Mouse (Mus musculus): ENCODE data around the gene Ptgr1.

Gene Ptgr1

DNA sequence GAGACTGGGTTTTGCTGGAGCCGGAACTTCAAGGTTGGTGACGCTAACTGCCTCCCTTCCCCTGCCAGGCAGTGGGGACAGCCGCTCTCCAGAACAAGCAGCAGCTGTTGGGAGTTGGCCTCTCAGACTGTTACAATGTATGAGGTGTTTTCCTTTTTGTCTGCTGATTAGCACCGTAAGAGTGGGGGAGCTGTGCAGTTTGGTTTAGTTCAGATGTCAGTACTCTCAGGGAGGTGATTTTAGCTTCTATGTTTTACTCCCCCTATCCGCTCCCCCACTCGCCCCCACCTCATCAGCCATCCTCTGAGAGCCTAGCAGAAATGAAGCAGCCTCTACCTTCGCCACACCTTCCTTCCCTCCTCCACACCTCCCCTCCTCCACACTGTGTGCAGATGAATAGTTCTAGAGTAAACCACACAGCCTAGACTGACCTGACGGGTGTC is 8.4 kb upstream of the Ptgr1 start:
- in situ Hi-C loops (cut with MboI; ENCODE audit: low pct_unique_long_range_greater_than_20kb in 1 of 2, low sequenced_read_pairs in 2 of 2, unreplicated experiment in 1 of 2), result no loop called here

DNA sequence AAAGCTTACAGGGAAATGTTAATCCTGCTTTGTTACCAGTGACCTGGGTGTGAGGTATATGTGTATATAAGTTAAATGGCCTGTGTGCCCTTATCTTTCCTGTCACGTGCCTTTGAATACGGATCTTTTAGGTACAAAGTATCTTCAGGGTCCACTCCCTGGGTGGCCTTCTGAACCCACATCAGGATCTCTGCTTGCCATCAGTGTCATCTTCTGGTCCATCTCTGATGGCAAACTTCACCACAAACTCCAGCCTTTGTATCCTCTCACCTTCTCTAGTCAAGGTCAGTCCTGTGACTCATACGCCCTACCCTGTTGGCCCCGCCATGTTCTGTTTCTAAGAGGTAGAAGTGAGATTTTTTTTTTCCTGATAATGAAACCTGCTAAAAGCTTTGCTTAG is 7.8 kb upstream of the Ptgr1 start, which contains the start of gene Dnajc25:
Gene Dnajc25 (plus strand): TSS at position 301 of the 400 bp plus-strand sequence.
- in situ Hi-C loops (cut with MboI; ENCODE audit: low pct_unique_long_range_greater_than_20kb in 1 of 2, low sequenced_read_pairs in 2 of 2, unreplicated experiment in 1 of 2), result no loop called here

DNA sequence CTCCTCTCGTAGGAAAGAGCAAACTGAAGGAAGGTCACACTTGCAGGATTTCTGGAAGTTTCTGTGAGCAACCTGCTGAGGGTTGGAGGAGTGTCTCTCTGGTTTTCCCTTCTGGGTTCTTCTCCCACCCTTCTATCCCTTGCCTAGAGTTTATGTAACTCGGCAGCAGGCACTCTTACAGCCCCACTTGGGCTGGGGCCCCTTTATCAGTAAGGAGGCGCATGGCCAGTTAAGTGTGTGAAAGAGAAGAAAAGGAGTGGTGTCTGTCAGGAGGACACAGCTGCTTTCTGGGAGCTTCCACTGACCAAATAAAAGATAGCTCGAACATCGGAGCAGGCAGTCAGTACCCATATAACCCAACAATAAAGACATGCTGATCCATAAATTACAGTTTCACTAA is 5.3 kb upstream of the Ptgr1 start:
- in situ Hi-C loops (cut with MboI; ENCODE audit: low pct_unique_long_range_greater_than_20kb in 1 of 2, low sequenced_read_pairs in 2 of 2, unreplicated experiment in 1 of 2), result no loop called here

DNA sequence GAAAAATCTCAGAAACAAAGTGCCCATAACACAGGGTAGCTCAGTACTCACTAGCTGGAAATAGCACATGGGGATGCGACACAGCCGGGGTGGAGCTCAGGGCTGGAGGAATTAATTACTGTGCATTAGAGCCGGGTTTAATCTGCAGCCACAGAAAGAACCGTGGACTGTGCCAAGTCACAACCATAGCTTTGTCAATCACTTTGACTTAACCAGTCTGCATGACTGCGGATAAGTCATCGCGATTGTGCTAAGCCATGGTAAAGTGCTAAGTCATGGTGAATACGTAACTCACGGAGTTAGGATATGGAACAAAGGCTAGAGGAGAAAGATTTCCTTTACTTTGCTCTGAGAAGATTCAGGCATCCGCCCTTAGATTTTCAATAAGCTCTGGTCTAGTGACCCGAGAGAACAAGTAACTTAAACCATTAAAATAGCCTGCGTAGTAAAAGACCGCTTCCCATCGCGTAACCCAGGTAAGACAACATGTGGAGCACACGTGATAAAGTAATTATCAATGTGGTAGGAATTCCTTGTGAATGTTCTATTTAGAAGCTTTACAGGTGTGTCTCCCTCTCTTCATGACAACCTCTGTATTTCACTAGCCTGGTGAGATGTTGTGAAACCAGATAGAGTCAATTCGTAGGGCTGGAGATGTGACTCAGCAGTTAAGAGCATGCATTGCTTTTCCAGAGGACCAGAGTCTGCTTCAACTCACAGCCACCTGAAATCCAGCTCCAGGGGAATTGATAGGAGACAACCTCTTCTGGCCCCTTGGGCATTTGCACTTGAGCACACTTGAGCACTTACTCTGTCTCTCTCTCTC is 3.9 kb upstream of the Ptgr1 start:
- in situ Hi-C loops (cut with MboI; ENCODE audit: low pct_unique_long_range_greater_than_20kb in 1 of 2, low sequenced_read_pairs in 2 of 2, unreplicated experiment in 1 of 2), result no loop called here

DNA sequence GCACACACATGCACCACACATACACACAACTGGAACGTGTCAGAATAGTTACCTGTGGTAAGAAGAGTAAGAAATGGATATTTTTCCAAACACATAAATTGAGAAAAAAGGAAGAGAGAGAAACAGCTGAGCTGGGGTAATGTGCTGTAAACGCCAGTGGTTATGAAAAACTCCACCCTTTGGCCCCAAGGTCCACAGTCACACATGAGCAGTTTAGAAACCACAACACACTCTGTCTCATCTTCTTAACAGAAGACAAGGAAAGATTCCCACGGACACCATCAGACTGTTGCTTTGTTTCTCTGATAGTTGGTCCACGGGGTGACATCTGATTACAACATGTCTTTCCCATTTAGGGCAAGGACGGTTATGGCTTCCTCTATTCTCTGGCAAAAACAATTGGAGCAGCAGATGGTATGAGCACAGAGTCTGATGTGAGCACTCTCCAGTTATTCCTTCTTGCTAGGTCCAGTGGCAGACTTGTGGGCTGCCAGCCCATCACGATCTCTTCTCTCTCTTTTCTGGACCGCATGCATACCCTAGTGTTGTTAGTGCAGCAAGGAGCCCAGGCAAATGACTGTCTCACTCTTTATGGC is 2.5 kb upstream of the Ptgr1 start:
- in situ Hi-C loops (cut with MboI; ENCODE audit: low pct_unique_long_range_greater_than_20kb in 1 of 2, low sequenced_read_pairs in 2 of 2, unreplicated experiment in 1 of 2), result no loop called here

DNA sequence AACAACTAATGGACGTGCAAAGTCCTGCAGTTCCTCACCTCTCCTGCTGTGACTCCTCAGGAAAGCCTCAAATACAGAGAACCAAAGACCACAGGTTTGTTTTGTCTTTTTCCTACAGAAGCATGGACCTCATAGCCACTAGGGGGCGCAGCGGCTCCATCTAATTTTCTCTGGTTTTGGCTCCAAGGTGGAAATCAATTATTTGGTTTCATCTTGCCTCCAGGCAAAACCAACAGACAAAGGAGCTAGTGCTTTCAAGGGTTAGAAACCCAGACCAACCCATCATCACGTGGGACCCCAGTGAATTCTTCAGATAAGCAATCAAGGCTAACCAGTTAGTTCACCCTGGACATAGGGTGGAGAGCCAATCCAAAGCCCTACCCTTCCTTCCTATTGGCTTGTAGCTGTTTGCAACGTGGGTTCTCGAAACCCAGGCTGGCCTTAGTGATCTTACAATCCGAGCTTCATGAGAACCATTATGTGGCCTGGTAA is 1.7 kb downstream of the Ptgr1 start:
- in situ Hi-C loops (cut with MboI; ENCODE audit: low pct_unique_long_range_greater_than_20kb in 1 of 2, low sequenced_read_pairs in 2 of 2, unreplicated experiment in 1 of 2), result no loop called here

DNA sequence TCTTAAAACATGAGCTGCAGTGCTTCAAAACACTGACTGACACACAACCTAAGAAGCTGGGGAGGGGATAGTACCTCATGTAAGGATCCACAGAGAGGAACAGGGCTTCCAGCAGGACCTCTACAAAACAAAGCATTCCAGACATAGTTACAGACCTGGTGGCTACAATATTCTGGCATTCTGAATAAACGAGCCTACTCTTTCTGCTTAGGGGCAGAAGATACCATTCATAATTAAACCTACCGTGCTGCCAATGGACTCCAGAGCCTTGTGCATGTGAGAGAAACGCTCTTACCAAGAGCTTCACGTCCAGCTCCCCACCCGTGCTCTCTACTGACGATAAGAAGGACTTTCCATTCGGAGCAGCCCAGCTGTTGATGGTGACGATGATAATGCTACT is 4.1 kb downstream of the Ptgr1 start:
- in situ Hi-C loops (cut with MboI; ENCODE audit: low pct_unique_long_range_greater_than_20kb in 1 of 2, low sequenced_read_pairs in 2 of 2, unreplicated experiment in 1 of 2), result no loop called here

DNA sequence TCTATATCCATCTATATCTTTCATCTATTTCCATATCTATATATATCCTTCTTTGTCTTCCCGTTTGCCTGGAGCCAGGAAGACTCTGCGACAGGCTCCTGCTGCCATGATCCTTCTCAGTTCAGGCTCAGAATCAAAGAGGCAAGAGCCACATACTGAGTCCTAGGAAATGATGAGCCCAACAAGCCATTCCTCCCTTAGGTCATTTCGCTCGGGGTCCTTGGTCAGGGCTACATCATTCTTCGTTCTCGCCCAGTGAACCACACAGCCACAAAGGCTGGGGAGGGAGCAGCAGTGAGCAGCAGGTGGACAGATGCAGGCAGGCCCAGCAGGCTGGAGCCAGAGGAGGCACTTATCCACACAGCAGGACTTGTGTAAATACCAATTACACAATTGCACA is 5.5 kb downstream of the Ptgr1 start:
- in situ Hi-C loops (cut with MboI; ENCODE audit: low pct_unique_long_range_greater_than_20kb in 1 of 2, low sequenced_read_pairs in 2 of 2, unreplicated experiment in 1 of 2), result no loop called here

DNA sequence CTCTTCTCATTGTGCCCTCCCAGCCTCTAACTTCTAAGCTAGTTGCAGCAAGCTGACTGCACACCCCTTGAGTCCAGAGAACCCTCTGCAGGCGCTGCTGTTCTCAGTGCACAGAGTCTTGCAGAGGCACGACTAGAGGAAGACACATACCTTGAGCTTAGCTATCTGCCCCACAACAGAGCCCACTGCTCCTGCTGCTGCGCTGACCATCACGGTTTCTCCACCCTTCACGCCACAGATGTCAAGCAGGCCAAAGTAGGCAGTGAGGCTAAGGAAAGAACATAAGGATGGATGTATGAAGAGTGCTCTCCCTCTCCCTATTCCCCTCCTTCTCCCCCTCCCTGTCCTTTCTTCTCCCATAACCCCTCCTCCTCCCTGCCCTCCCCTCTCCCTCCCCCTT is 11.2 kb downstream of the Ptgr1 start:
- in situ Hi-C loops (cut with MboI; ENCODE audit: low pct_unique_long_range_greater_than_20kb in 1 of 2, low sequenced_read_pairs in 2 of 2, unreplicated experiment in 1 of 2), result no loop called here

DNA sequence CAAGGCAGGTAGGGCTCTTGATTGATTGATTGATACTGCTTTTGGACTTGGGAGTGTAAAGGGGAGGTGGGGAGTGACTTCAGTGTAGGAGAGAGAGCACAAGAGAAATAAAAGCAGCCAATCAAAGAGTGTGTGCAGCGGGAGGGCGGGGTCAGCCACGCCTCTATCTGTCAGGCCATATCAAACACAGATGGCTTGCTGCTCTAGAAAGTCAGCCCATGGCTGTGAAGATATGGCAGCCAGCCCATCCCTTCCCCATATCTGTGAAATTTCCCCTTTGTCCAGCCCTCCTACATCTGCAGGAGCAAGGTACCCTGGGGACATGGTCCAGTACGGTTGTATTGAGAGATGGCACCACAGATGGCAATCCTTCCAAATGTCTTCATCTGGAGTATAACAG is 16.2 kb downstream of the Ptgr1 start:
- in situ Hi-C loops (cut with MboI; ENCODE audit: low pct_unique_long_range_greater_than_20kb in 1 of 2, low sequenced_read_pairs in 2 of 2, unreplicated experiment in 1 of 2), result no loop called here

DNA sequence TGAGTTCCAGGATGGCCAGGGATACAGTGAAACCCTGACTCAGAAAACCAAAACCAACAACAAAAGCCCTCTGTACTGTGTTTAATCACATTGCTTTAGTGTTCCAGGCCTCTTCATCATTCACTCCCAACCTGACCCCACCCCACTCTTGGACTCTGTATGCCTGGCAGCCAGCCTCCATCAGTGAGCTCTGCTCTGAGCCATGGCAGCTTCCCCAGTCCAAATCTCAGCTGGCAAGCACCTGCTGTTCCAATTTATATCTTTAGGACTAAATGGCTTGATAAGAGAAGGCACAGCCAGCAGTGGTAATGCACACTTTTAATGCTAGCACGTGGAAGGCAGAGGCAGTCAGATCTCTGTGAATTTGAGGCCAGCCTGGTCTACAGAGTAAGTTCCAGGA is 21.8 kb downstream of the Ptgr1 start:
- in situ Hi-C loops (cut with MboI; ENCODE audit: low pct_unique_long_range_greater_than_20kb in 1 of 2, low sequenced_read_pairs in 2 of 2, unreplicated experiment in 1 of 2), result no loop called here

DNA sequence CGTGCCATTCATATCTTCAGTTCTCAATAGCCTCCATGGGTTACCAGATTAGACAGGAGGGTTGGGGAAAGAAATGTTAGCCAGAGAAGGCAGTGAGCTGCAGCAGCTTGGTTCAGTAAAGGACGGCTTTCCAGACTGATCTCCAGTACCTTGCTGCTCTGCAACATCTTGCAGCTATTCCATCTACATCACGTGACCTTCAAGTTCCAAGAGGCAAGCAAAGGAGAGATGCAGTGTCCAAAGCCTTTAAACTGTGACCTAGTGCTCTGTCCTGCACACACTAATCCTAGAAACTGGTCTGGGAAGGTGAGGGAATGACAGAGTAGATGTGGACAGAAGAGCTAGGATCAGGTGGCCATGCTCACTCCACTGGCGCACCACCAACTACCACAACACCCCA is 23.6 kb downstream of the Ptgr1 start:
- in situ Hi-C loops (cut with MboI; ENCODE audit: low pct_unique_long_range_greater_than_20kb in 1 of 2, low sequenced_read_pairs in 2 of 2, unreplicated experiment in 1 of 2), result no loop called here

DNA sequence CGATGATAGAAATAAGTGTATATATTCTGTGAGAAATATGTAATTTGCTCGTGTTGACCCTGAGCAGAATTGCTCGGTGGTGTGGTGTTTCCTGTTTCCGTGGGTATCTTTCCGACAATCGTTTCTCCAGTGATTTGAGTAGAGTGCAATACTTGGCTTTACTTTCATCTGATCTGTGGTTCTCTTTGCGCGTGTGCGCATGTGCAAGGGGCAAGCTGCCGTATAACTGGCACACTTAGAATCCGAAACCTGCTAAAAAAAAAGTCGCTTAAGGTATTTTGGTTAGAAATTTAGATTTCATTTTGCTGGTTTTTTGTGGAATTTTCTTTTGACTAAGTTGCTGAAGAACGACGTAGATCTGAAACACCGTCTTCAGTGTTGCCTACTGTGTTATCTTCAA is 25.2 kb downstream of the Ptgr1 start:
- in situ Hi-C loops (cut with MboI; ENCODE audit: low pct_unique_long_range_greater_than_20kb in 1 of 2, low sequenced_read_pairs in 2 of 2, unreplicated experiment in 1 of 2), result no loop called here

DNA sequence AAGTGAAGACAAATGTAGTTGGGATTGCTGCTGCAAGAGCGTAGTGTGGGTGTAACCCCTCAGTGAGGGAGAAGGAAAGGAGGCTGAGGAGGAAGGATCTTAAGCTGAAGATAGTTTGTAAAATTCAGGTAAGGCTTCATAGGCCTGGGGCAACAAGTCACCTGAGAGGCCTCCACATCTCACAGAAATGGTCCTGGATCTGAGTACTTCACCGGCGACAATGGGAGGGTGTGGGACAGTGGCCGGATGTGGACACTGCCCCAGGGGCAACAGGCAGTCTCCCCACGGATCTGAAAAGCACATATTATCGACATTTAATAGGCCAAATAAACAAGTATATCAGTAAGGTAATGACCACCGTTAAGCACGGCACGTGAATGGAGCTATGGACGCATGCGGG is 34.3 kb downstream of the Ptgr1 start:
- in situ Hi-C loops (cut with MboI; ENCODE audit: low pct_unique_long_range_greater_than_20kb in 1 of 2, low sequenced_read_pairs in 2 of 2, unreplicated experiment in 1 of 2), result no loop called here

DNA sequence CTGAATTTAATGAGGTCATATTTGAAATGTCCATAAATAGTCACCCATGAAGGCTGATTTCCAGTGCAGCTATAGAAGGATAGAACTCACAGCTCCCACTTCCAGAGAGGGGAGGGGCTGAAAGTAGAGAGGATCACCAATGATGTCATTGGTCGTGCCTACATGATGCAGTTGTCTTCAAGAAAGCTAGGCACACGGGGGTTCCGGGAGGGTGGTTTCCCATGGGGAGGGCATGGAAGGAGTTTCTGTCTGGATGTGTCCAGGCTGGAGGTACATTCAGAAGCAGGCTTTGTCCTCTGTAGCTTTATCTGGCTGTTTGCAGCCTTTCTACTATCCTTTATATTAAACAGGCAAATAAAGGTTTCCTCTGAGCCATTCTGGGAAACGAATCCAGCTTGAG is 38.5 kb downstream of the Ptgr1 start:
- in situ Hi-C loops (cut with MboI; ENCODE audit: low pct_unique_long_range_greater_than_20kb in 1 of 2, low sequenced_read_pairs in 2 of 2, unreplicated experiment in 1 of 2), result no loop called here

DNA sequence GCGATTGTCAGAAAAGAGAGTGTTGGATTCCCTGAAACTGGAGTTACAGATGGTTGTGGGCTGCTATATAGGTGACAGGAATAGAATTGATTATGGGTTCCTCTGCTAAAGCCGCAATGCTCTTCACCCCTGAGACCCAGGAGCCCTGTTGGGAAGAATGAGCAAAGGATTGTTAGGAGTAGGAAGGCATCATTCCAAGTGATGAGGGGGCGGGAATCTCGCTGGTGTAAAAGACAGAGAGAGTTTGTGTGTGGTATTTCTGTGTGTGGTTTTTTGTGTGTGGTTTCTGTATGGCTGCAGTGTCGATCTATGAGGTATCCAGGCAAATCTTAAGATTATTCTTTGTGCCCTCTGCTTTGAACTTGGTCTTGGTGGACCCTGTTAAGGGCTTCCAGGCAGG is 42.2 kb downstream of the Ptgr1 start:
- in situ Hi-C loops (cut with MboI; ENCODE audit: low pct_unique_long_range_greater_than_20kb in 1 of 2, low sequenced_read_pairs in 2 of 2, unreplicated experiment in 1 of 2), result no loop called here

DNA sequence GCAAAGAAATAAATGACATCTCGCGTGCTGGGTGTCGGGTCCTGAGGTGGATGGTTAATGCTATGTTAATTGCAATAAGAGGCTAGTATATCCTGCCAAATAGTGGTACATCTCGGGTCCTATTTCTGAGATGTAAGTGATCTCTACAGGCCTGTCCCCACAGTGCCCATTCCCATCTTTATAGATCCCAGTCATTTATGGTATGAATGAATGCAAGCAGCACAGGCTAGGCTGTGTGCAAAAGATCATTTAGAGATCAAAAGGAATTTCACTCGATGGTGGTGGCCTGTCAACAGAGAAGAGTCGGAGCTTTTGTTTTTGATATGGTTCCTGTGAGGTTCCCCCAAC is 42.7 kb downstream of the Ptgr1 start:
- in situ Hi-C loops (cut with MboI; ENCODE audit: low pct_unique_long_range_greater_than_20kb in 1 of 2, low sequenced_read_pairs in 2 of 2, unreplicated experiment in 1 of 2), result no loop called here

DNA sequence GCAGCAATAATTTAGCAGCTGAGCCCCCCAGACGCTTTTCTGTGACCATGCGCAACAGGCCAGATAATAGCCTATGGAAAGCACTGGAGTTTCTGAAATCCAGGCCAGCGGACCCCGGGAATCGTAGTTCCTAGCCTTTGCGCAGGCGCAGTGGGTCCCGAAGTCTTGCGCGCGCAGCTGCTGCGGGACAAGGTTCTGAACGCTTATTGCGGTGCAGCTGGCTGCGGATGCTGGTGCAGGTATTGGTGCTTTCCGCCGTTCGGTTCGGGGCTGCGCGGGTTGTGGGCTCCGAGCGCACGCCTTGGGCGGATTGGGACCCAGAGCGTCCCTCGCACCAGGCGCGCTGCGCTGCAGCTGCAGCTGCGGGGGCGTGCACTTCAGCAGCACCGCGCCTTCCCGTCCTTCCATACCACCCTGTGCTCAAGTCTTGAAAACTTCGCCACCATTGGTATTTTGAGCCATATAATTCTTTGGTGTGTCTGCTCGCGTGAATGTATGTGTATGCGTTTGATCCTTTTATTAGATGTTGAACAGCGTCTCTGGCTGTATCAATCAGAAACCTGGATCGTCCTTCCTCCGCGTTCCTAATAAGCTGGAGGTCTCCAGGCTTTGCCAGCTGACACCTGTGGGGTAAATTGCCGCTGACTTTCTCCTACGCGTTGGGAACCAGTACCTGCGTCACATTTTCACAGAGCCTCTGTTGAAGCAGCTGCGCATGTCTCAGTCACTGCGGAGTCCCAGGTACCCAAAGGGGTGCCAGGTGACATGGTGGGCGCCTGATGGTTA is 43.3 kb downstream of the Ptgr1 start, which contains the start of gene Zkscan16:
Gene Zkscan16 (plus strand): TSS at position 209 of the 786 bp plus-strand sequence.
- in situ Hi-C loops (cut with MboI; ENCODE audit: low pct_unique_long_range_greater_than_20kb in 1 of 2, low sequenced_read_pairs in 2 of 2, unreplicated experiment in 1 of 2), result no loop called here

DNA sequence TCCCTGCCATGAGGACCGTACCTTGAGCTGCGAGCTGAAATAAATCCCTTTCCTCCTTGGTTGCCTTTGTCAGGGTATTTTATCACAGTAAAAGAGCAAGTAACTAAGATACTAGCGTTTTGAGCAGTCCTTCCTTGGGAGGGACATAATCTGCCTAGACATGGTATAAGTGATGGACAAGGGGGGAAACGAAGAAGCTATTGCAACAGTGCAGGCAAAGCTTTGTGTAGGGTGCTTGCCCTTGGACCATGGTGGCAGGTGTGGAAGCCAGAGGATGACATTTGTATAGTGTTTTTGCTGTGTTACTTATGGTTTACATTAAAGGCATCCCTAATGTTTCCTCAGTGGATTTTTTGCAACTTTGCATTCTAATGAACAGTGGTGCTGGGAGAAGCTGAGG is 44.0 kb downstream of the Ptgr1 start:
- in situ Hi-C loops (cut with MboI; ENCODE audit: low pct_unique_long_range_greater_than_20kb in 1 of 2, low sequenced_read_pairs in 2 of 2, unreplicated experiment in 1 of 2), result no loop called here

All from mouse embryonic stem cell (cell line).